Mouse (Mus musculus): ENCODE data around the gene Mad2l1bp.

Mad2l1bp gene

DNA sequence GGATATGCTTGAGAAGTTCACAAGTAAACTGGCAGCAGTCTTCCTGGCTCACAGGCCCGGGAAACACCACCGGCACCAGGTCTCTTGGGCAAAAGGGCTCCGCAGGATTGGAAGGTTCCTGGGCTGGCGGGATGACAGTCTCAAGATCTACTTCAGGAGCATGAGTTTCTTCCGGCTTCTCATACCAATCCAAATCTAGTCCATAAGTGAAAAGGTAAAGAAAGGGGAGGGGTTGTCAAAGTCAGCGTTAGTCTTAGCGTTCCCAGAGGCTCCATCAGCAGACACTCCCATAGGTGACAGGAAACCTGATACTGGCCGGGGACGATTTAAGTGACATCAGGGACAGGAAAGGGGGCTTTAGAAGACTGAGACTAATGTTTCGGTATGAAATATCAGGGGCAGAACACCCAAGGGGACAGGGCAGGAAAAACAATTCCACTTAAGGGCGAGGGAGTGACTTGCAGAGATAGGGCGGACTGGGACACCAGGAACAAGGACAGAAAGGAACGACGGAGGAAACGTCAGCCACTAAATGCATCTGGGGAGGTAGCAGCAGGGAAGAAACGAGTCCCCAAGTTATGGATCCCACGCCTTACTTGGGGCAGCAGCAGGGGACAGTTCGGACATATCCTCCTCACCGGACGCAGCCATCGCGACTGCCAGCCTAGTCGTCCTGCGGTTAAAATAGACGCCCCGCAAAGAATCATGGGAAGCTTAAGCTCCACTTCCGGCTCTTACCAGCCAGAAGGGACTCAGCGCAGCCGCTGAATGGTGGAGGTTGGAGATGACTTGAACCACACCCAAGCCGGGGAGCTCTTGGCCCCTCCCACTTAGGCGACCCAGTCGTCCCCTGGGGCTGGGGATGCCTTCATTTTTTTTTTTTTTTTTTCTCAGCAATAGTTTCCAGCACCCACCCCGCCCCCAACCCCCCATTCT, at the start of gene Mad2l1bp:
Gene Mad2l1bp (minus strand): TSS at position 707 of the 936 bp plus-strand sequence.
- DNase-seq = peak; percentile 95

DNA sequence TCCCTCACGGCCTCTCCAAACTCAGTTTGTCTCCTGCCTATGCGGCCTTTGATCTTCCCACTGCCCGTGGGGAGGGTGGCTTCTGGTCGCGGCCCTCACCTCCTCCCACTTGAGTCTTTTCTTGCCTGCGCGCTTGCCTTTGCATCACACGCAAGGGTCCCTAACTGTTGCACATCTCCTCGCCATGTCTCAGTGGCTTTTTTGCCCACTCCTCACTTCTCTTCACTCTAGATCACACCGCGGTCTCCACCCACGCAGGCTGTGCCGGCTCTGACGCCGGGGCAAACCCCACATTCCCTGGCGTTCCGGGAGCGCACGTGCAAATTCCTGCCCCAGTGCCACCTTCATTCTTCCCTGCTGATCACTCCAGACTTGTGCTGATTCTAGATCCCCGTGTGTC, 49.7 kb upstream of the Mad2l1bp start:
- peak; percentile 28 for DNase-seq

DNA sequence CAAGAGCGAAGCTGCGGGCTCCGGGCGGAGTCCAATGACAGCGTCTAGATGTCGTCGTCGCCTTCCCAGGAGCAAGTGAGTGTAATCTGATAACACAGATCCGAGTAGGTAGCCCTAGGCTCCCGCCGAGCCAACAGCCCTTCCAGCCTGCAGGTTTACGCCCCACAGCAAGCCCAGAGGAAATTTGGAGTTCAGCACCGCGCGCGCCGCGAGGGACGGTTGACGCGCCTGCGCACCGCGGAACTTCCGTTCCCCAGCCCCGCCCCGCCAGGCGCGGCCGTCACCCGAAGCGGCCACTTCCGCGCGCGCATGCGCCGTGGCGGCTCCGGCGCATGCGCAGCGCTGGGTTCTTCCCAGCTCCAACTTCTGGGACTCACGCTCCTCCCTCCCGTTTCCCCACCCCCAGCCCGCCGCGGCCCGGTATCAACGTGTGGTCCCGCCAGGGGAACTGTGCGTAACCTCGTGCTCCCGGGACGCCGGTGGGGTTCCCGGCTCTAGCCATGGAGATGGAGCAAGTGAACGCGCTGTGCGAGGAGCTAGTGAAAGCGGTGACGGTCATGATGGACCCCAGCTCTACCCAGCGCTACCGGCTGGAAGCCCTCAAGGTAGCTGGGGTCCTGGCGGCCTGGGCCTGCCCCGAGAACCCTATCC, 49.2 kb upstream of the Mad2l1bp start, which contains the start of the genes Polh and Xpo5:
Gene Polh (minus strand): TSS at position 225 of the 651 bp plus-strand sequence.
Gene Xpo5 (plus strand): TSS at position 362 of the 651 bp plus-strand sequence.
- peak; percentile 95 for DNase-seq

DNA sequence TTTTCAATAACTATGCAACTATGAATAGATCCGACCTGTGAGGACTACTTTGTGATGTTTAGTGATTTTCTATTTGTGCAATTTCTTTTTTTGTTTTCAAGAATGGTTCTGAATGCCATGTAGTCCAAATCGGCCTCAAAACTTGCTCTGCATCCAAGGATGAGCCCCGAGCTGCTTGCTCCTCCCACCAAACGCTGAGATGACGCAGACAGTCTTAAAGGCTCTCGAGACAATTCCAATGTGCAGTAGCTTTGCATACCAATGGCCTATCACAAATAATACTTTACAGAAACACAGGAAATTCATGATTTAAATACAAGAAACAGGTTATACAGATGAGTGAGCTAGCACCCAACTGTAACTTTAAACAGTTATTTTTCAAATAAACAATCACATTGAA, 47.8 kb upstream of the Mad2l1bp start:
- DNase-seq = no peak

DNA sequence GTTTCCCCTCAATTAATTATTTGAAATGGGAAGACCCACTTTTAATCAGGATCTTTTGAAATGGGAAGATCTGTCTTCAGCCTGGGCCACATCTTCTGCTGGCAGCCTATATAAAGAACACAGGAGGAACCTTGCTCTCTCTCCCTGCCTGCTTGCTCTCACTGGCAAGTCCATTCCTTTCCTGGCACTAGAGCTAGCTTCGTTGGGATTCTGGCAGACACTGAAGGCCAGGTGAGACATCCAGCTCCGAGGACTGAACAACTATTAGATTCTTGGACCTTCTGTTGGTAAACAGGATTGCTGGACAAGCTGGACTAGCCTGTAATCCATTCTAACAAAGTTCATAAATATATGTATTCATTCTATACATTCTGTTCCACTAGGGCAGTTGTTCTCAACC, 35.5 kb upstream of the Mad2l1bp start:
- no peak for DNase-seq

DNA sequence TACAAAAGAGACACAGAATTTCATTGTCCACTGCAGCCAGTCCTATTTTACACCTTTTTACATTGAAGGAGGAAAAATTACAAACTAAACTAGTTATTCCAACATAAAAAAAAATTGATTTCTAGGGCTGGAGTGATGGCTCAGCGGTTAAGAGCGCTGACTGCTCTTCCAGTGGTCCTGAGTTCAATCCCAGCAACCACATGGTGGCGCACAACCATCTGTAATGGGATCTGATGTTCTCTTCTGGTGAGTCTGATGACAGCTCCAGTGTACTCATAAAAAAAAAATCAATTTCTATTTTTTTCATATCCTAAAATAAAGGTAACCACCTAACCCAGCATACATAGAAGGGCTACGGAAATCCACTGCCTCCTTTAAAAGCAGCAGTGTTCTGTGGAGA, 28.9 kb upstream of the Mad2l1bp start:
- peak; percentile 38 for DNase-seq

- DNase-seq = peak; percentile 58
Measured at GRCm38 (mm10) chr17:46170538-46170937, 17.2 kb upstream of the Mad2l1bp start.

- no peak for DNase-seq
Measured at GRCm38 (mm10) chr17:46168768-46169167, 15.4 kb upstream of the Mad2l1bp start.

DNA sequence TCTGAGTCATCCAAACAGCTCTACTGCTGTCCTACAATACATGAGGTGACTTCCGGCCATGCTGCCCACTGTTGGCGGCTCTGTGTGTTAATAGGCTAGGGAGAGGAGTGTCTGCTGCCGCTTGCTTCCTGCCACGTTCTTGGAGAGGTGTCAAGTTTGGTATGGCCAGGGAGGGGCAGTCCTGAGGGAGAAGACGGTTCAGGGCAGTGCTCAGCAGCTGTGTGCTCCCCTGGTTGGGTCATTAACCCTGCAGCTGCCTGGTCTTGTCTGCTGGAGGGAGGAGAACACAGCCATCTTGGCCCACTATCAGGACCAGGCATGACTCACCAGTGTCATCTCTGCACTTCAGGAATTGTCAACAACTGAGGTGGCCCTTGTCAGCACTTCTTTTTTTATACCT, 15.0 kb upstream of the Mad2l1bp start:
- DNase-seq = no peak

DNA sequence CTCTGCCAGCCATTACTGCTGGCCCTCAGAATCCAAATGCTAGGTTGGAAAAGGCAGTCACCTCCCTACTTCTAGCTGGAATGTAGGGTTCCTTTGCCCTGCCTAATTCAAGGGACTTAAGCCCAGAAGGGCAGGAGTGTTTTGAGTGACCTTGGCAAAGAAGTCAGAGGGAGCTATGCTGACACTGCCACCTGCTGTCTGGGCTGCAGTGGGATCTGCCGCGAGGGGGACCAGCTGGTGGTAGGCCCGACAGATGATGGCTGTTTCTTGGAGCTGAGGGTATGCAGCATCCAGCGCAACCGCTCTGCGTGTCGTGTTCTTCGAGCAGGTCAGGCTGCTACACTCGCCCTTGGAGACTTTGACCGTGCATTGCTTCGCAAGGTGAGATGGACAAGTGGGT, 13.7 kb upstream of the Mad2l1bp start:
- peak; percentile 33 for DNase-seq

- DNase-seq = no peak
Measured at GRCm38 (mm10) chr17:46166270-46166669, 12.9 kb upstream of the Mad2l1bp start.

DNA sequence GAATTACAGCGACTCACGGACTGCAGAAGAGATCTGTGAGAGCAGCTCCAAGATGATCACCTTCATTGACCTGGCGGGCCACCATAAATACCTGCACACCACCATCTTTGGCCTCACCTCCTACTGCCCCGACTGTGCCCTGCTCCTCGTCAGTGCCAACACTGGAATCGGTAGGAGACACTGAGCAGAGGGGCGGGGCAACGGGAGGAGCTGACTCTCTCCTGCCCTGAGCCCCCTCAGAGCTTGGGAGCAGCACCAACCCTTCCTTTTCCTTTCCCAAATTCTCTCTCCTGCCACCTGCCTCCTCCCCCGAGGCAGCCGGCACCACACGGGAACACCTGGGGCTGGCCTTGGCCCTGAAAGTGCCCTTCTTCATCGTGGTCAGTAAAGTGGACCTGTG, 12.1 kb upstream of the Mad2l1bp start:
- DNase-seq = no peak

DNA sequence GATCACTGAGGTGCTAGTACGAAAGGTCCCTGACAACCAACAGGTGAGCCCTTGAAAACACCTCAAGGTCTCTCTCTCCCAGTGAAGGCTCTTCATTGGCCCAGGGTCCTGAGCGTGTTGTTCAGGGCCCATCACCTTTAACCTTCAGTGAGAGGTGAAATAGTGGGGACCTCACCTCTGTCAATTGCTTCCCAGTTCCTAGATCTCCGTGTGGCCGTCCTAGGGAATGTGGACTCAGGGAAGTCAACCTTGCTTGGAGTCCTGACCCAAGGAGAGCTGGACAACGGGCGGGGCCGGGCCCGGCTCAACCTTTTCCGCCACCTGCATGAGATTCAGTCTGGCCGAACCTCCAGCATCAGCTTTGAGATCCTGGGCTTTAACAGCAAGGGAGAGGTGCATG, 11.4 kb upstream of the Mad2l1bp start:
- no peak for DNase-seq

- no peak for DNase-seq
Measured at GRCm38 (mm10) chr17:46164301-46164700, 10.9 kb upstream of the Mad2l1bp start.

DNA sequence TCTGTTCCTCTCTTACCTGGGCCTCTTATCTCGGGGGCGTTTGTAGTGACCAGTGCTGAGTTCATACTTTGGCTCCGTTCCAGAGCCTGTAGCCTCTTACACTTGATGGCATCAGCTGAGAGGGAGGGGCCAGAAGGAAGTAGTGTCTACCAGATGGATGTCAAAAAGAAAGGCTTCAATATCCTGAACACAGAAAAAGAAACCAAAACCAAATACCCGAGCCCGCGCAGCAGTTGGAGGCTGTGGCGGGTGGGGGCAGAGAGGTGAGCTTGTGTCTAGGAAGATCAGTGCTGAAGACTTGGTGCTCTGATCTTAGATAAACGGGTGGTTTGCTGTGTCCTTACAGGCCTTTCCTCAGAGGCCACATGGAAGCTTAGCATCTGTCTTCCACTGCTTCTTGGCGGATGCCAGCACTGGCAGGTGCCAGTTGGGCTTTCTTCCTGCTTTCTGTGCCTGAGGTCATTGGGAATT, 9.6 kb upstream of the Mad2l1bp start:
- DNase-seq = peak; percentile 70

DNA sequence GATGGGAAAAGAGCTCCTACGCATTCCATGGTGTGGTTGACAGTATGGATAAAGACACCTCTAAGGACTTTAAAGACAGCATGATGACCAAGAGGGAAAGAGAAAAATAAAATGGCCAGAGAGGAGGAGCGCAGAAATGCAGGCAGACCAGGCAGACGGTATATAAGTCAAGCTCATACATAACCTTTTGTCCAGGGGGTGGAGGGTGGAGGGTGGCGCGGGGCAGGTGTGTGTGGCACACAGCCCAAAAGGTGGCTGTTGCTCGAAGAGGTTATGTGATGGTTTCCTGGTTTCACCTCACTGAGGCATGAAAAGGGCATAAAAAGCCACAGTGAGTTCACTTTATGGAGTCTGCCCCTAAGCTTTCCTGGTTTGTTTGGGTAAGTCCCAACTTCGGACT, 9.2 kb upstream of the Mad2l1bp start:
- DNase-seq = no peak

DNA sequence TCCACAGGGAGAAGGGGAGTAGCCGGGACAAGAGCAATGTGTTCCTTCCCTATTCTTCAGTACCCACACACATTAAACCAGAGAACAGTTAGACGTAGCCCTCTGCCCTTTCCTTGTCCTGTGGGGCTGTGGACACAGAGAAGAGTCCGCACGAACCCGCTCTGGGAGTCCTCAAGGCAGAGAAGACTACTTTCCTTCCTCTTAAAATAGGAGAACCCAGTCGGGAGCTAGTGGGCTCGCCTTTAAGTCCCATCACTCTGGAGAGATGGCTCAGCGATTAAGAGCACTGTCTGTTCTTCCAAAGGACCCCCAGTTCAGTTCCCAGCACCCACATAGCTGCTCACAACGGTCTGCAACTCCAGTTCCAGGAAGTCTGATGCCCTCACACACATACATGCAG, 8.4 kb upstream of the Mad2l1bp start:
- DNase-seq = no peak

- no peak for DNase-seq
Measured at GRCm38 (mm10) chr17:46161179-46161578, 7.8 kb upstream of the Mad2l1bp start.

GRCm38 (mm10) chr17:46160686-46161085, 7.3 kb upstream of the Mad2l1bp start, which contains the start of gene Gtpbp2:
Gene Gtpbp2, plus strand, starts transcription at chr17:46161032.
- peak; percentile 100 for DNase-seq

GRCm38 (mm10) chr17:46160090-46160662, 6.8 kb upstream of the Mad2l1bp start:
- DNase-seq = peak; percentile 99

DNA sequence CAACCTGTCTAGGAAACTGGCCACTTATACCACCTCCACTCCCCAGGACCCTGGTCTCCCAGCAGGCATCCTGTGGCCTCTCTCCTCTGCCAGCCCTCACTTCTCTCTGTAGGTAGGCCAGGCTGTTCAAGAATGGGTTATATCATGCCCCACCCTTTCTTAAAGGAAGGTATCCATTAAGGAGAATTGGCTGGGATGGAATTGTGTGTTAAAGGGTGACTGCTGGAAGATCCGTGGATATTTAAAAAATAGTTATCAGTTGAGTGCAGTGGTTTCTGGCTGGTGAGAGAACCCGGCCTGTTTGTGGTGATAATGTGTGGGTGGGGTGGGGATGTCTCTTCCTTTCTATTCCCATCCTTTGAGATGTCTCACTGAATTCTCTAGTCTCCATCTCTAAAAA, 5.9 kb upstream of the Mad2l1bp start:
- DNase-seq = no peak

GRCm38 (mm10) chr17:46157131-46157530, 3.8 kb upstream of the Mad2l1bp start:
- DNase-seq = no peak

GRCm38 (mm10) chr17:46156680-46157079, 3.3 kb upstream of the Mad2l1bp start:
- DNase-seq = no peak
